8 mouse cellular contexts compared by ENCODE assay signal in genomic region chr10:42273403-42273759, GRCm38 (mm10). TPM values are rescaled to one million over a fixed set of nuclear protein-coding genes. Genes with fewer than 3 reads are reported as not detected.
DNase-seq lines count a peak whose midpoint lies in the region; ATAC-seq and TF ChIP-seq lines count a peak whose summit lies in the region.

No protein-coding gene starts in this region.

- H3K27ac ChIP-seq in heart, embryonic 11.5 days (ENCODE audit: low read depth, low read length), result peak overlapping the region; percentile 50
- no peak overlapping the region for H3K27ac ChIP-seq in forebrain, embryonic 14.5 days (ENCODE audit: low read depth, low read length)
- H3K27ac ChIP-seq in liver, embryonic 14.5 days, result peak overlapping the region; percentile 94

- ATAC-seq in heart, embryonic 11.5 days (replicated peaks; ENCODE audit: insufficient number of reproducible peaks, low FRiP score, low TSS enrichment), result no peak
- ATAC-seq in forebrain, embryonic 14.5 days, result no peak
- no peak for ATAC-seq in liver, embryonic 14.5 days (ENCODE audit: insufficient read depth)

- intact Hi-C loops in heart, postnatal 25 days (cut with DNase I), result loop anchor here (5.0 kb wide), 2 partner anchors 81 to 201 kb away; no protein-coding TSS in a partner anchor
- intact Hi-C loops in left cerebral cortex, postnatal 10 days (cut with DNase I), result no loop called here

- peak; percentile 58 for TF ChIP-seq EP300 in liver, embryonic 14.5 days (IDR thresholded peaks at IDR 0.05; ENCODE audit: low read depth)

- DNase-seq in heart, postnatal 25 days (ENCODE audit: low spot score), result no peak
- no peak for DNase-seq in forebrain, embryonic 14.5 days (ENCODE audit: low spot score)
- DNase-seq in liver, embryonic 14.5 days (ENCODE audit: low read depth in 3 of 3, low spot score in 3 of 3), result no peak
- no peak for DNase-seq in left cerebral cortex, adult 9 months (ENCODE audit: low spot score in 2 of 2)
- no peak for DNase-seq in left cerebral cortex, postnatal 10 days (ENCODE audit: extremely low spot score in 1 of 2, low spot score in 2 of 2)
- no peak for DNase-seq in layer of hippocampus, adult 11-12 months (ENCODE audit: low spot score)

- H3K4me3 ChIP-seq in heart, embryonic 11.5 days (ENCODE audit: low read depth, low read length), result peak overlapping the region; percentile 59
- H3K4me3 ChIP-seq in E14TG2a.4 (replicated peaks; ENCODE audit: low read length), result peak overlapping the region; percentile 90
- H3K4me3 ChIP-seq in forebrain, embryonic 14.5 days (ENCODE audit: low read depth, low read length), result no peak overlapping the region
- H3K4me3 ChIP-seq in liver, embryonic 14.5 days (ENCODE audit: insufficient read depth in 1 of 2, low read depth in 2 of 2, low read length in 2 of 2), result peak overlapping the region; percentile 95 to 98

- 41% methylated on average over 6 of the region's 6 CpGs for WGBS in heart, embryonic 11.5 days (ENCODE audit: insufficient replicate concordance)
- 67% methylated on average over 6 of the region's 6 CpGs for WGBS in forebrain, embryonic 14.5 days
- 11% methylated on average over 6 of the region's 6 CpGs for WGBS in liver, embryonic 14.5 days (ENCODE audit: insufficient replicate concordance)

- H3K9ac ChIP-seq in heart, embryonic 11.5 days (ENCODE audit: low read depth, low read length), result peak overlapping the region; percentile 88
- peak overlapping the region; percentile 75; the same call in 1 of the 2 replicates for H3K9ac ChIP-seq in forebrain, embryonic 14.5 days (ENCODE audit: low read length)
- peak overlapping the region; percentile 97 for H3K9ac ChIP-seq in liver, embryonic 14.5 days (replicated peaks)

- H3K4me2 ChIP-seq in heart, embryonic 11.5 days, result peak overlapping the region; percentile 96
- peak overlapping the region; percentile 99 for H3K4me2 ChIP-seq in forebrain, embryonic 14.5 days (ENCODE audit: low read length)
- peak overlapping the region; percentile 98 for H3K4me2 ChIP-seq in liver, embryonic 14.5 days (ENCODE audit: low read depth)

- no peaks in the 10 kb centered on the region for H3K36me3 ChIP-seq in heart, embryonic 11.5 days (ENCODE audit: control insufficient read depth, insufficient read depth, low read length)
- H3K36me3 ChIP-seq in E14TG2a.4 (ENCODE audit: insufficient read depth, low read length), result peaks cover 55% of the 10 kb centered on the region
- H3K36me3 ChIP-seq in forebrain, embryonic 14.5 days (ENCODE audit: control insufficient read depth, insufficient read depth, low read length), result no peaks in the 10 kb centered on the region
- peaks cover 62% of the 10 kb centered on the region for H3K36me3 ChIP-seq in liver, embryonic 14.5 days (replicated peaks; ENCODE audit: control insufficient read depth, insufficient read depth, low read depth)

- H3K27me3 ChIP-seq in heart, embryonic 11.5 days (ENCODE audit: control insufficient read depth, insufficient read depth, low read length), result no peaks in the 10 kb centered on the region
- H3K27me3 ChIP-seq in E14TG2a.4 (ENCODE audit: insufficient read depth, low read length), result peaks cover 32% of the 10 kb centered on the region
- H3K27me3 ChIP-seq in forebrain, embryonic 14.5 days (replicated peaks; ENCODE audit: control insufficient read depth, insufficient read depth, low read length), result 0 out of 2 replicates have a peak, but pooled peaks cover 3% of the 10 kb centered on the region
- no peaks in the 10 kb centered on the region for H3K27me3 ChIP-seq in liver, embryonic 14.5 days (ENCODE audit: control insufficient read depth, insufficient read depth, low read length)

- peaks cover 38% of the 10 kb centered on the region for H3K4me1 ChIP-seq in heart, embryonic 11.5 days (ENCODE audit: control insufficient read depth, insufficient read depth, low read length)
- H3K4me1 ChIP-seq in E14TG2a.4 (replicated peaks; ENCODE audit: low read depth, low read length), result peaks cover 53% of the 10 kb centered on the region
- peaks cover 15% of the 10 kb centered on the region for H3K4me1 ChIP-seq in forebrain, embryonic 14.5 days (ENCODE audit: control insufficient read depth, insufficient read depth, low read length)
- H3K4me1 ChIP-seq in liver, embryonic 14.5 days (replicated peaks; ENCODE audit: control insufficient read depth in 2 of 2, insufficient read depth in 2 of 2, low read length in 1 of 2), result peaks cover 42 to 44% of the 10 kb centered on the region in 2 experiments

- no peak for TF ChIP-seq CTCF in E14TG2a.4 (conservative IDR thresholded peaks at IDR 0.05; ENCODE audit: low read length)
- no peak for TF ChIP-seq CTCF in liver, embryonic 14.5 days (IDR thresholded peaks at IDR 0.05; ENCODE audit: low read depth)

- H3K9me3 ChIP-seq in heart, embryonic 11.5 days (replicated peaks; ENCODE audit: control insufficient read depth, low read length), result no peaks in the 10 kb centered on the region
- H3K9me3 ChIP-seq in E14TG2a.4 (ENCODE audit: low read length), result no peaks in the 10 kb centered on the region
- no peaks in the 10 kb centered on the region for H3K9me3 ChIP-seq in forebrain, embryonic 14.5 days (replicated peaks; ENCODE audit: control insufficient read depth, low read length)
- no peaks in the 10 kb centered on the region for H3K9me3 ChIP-seq in liver, embryonic 14.5 days (ENCODE audit: control insufficient read depth, low read length)

RNA-seq across cellular contexts. Expression of gene Foxo3, which starts 3.2 kb away (rescaled TPM):
- polyA plus RNA-seq in heart, embryonic 11.5 days (2014; fragmentation: Nextera tagmentation; extraction: Ambion mirVana), result 5.2 and 7.3 TPM in 2 replicates
- total RNA-seq in heart, postnatal 25 days (2021), result 10 to 100 TPM; 69.7 to 90.2 TPM
- polyA plus RNA-seq in forebrain, embryonic 14.5 days (2014; fragmentation: Nextera tagmentation; extraction: Ambion mirVana), result 5.4 and 5.6 TPM in 2 replicates
- 15.6 and 15.9 TPM in 2 replicates for polyA plus RNA-seq in liver, embryonic 14.5 days (2012; rRNA removed)
- 17.6 and 19.3 TPM in 2 replicates for polyA plus RNA-seq in liver, embryonic 14.5 days (2014; fragmentation: Nextera tagmentation; extraction: Ambion mirVana)
- 10 to 100 TPM; 40.0 to 46.8 TPM for total RNA-seq in left cerebral cortex, postnatal 10 days (2021)
